Mouse (Mus musculus) brain, embryonic 14.5 days (tissue): ENCODE measurements around the gene Metap1d. TPM values are rescaled to one million over a fixed set of nuclear protein-coding genes. Genes with fewer than 3 reads are reported as not detected.

Source experiments
- DNase-seq: peaks from one replicate; pipeline ENCODE4 v3.0.0-alpha.2; 2011; ENCODE audit warnings: low read depth
- CTCF ChIP-seq: fragments of 200-500 bp; IDR thresholded peaks from 2 replicates; pipeline ENCODE4 v1.5.1; 2012; ENCODE audit warnings: inconsistent platforms, mild to moderate bottlenecking, moderate library complexity, borderline replicate concordance; ENCODE audit not compliant: insufficient read depth, insufficient read length; ENCODE audit errors: extremely low read depth
- POLR2A ChIP-seq: fragments of 200-500 bp; IDR thresholded peaks from 2 replicates; pipeline ENCODE4 v1.6.1; 2012; ENCODE audit warnings: mild to moderate bottlenecking, inconsistent platforms, borderline replicate concordance; ENCODE audit not compliant: poor library complexity, insufficient read depth, insufficient read length, severe bottlenecking; ENCODE audit errors: extremely low read depth
- polyA plus RNA-seq: library from polyadenylated mRNA; depleted of rRNA; stranded (reverse); fragments of >200 nt; gene quantifications from 2 replicates; pipeline ENCODE4 v1.2.3, GENCODE M21; 2012; rRNA removed

The Metap1d gene
- 42.5 and 77.8 TPM in 2 replicates for polyA plus RNA-seq

DNA sequence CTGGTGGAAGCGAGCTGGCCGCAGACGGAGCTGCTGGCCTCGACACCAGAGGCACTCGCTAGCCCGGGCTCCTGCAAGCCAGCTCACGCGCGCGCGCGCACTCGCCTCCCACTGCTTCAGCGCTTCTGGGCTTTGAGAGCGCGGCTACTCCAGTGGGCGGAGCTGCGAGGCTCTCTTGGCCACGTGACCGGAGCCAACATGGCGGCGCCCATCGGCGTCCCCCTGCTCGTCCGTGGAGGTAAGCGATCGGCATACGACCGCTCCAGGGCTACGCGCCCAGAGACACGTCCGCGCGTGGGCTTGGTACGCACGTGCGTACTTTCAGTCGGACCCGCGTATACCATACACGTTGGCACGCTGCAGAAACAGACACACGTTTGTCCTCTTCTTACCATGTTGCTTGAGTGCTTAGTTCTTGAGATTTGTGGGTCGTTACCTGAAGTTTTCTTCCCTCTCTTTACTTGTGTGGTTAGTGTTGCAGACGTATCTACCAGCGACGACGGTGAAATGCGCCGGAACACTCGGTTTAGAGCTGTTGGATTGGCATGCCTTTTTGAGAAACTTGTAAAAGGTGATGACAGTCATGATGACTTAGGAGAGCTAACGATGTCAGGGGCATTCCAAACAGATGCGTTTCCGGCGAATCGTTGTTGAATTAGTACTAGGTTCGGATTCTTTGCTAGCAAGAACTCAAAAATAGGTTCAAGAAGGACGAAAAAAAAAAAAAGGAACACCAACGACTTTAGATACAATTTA lies at the start of gene Metap1d:
Metap1d (plus strand) TSS at position 116 of the 756 bp plus-strand sequence.
- TF ChIP-seq CTCF (0 out of 2 replicates have a peak, but pooled peaks have one; percentile 9), POLR2A (peak; percentile 83)
- DNase-seq = peak; percentile 98

GRCm38 (mm10) chr2:71405613-71406012 lies 47.5 kb upstream of the Metap1d start:
- no peak for TF ChIP-seq POLR2A
- no peak for TF ChIP-seq CTCF
- DNase-seq = no peak

DNA sequence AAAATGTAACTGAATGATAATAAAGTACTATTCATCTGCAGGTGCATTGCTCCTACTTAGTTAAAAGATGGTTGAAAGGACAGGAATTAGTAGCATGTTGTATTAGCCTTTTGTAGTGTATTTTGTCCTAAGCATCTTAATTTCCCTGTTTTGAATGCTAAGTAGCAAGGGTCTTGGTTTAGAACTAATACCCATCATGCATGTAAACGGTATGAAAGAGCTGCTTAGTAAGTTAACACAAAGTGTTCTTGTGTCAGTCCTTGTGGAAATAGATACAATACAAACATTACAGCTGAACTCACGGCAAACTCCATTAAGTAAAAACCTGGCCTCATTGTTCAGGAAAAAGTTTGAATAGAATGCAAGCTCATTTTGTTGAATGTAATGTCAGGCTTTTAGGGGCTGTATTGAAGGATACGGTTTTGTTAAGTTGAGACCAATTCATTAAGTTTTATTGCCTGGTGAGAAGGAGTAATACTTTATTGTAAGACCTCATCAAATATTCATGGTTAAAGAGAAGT lies 34.3 kb upstream of the Metap1d start:
- TF ChIP-seq CTCF (no peak), POLR2A (no peak)
- DNase-seq = peak; percentile 89

GRCm38 (mm10) chr2:71419408-71419807 lies 33.7 kb upstream of the Metap1d start:
- TF ChIP-seq CTCF = no peak
- TF ChIP-seq POLR2A = no peak
- DNase-seq = peak; percentile 46

DNA sequence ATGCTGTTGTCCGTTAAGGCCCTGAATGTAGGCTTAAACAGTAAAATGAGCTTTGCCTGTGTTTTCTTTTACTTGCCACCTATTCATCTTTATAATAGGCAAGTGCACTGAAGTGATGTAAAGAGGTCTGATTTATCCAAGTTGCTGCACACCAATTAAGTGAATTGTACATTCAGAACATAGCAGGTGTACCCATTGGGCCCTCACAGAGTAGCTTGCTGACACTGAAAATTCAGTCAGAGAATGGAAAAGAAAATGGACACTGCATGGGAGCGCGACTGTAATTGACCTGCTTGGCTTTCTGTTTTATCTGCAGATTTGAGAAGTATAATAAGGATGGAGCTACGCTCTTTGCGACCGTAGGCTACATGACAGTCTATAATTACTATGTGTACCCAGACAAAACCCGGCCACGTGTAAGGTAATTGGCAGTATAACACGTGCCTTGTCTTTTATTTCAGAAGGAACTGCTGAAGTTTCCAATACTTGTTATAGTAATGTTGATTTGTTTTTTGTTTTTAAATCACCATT lies 32.1 kb upstream of the Metap1d start:
- peak; percentile 94 for DNase-seq
- TF ChIP-seq POLR2A = no peak
- TF ChIP-seq CTCF = no peak

- peak; percentile 81 for DNase-seq
- no peak for TF ChIP-seq CTCF
- TF ChIP-seq POLR2A = no peak
Observed at GRCm38 (mm10) chr2:71424545-71424944, 28.5 kb upstream of the Metap1d start.

DNA sequence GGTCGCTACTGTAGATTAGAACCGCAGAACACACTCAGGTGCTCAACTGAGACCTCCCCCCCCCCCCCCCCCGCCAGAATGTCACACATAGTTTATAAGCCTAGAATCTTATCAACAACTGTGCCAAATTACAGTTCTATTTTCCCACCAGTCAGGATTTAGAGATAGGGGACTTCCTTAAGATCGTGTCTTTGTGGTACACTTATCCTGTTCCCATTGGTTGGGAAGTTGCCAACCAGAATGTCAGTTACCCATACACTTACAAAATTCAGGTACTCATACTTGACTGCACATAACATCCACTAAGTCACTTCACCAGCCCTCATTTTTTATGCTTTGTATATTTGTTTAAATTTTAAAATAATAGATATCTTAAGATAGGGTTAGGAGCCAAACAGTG lies 17.6 kb upstream of the Metap1d start:
- TF ChIP-seq POLR2A (no peak), CTCF (no peak)
- DNase-seq = no peak

DNA sequence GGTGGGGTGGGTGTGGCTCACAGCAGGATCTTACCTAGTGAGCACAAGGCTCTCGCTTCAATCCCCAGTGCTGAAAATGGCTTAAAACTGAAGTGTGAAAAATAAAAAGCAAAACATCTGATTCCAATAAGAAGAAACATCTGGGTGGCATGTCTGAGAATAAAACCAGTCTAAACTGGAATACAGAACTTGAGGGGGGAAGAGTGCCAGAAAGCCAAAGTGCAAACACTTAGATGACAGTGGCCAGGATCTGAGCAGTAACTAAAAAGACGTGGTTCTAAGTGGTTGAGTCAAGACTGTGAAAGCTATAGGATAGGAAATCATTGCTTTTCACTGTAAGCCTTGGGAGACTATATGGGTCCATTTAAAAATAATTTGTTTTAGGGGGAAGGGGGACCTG lies 9.7 kb upstream of the Metap1d start:
- no peak for DNase-seq
- TF ChIP-seq POLR2A = no peak
- no peak for TF ChIP-seq CTCF

DNA sequence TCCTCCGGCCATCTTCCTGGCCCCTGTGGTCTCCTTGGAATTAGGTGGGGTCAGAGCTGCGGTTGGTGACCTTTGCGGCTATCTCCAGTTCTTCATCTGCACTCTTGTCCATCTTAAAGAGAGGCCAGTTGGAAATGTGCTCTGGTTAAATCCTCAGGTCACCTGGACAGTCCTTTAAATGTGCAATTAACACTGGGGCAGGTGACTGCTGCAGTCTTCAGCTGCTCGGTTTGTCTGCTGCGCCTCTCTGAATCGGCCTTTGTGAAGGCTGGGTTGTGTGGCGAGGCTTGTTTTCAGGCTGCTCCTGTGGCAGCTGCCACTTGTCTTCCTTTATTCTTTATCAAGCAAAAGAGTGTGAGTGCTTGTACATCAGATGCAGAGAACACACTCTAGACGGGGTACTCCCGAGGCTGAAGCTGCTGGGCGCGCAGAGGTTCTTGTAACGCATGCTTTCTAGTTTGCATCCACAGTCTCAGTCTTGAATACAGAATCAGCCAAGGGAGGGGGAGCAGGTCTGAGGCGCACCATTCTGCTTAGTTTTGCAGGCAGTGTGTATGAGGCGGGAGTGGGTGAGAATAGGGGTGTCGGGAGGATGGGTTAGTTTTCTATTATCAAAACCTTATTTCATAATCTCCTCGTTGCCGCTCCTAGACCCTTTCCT lies 7.4 kb upstream of the Metap1d start:
- no peak for TF ChIP-seq POLR2A
- no peak for TF ChIP-seq CTCF
- DNase-seq = peak; percentile 85

GRCm38 (mm10) chr2:71449604-71450003 lies 3.5 kb upstream of the Metap1d start:
- DNase-seq = peak; percentile 14
- TF ChIP-seq POLR2A (no peak), CTCF (peak; percentile 5; the same call in 1 of the 2 replicates)

GRCm38 (mm10) chr2:71451761-71452160 lies 1.3 kb upstream of the Metap1d start:
- TF ChIP-seq CTCF (no peak), POLR2A (no peak)
- peak; percentile 11 for DNase-seq
